Mouse (Mus musculus): ENCODE data around the gene Palm2.

GRCm38 (mm10) chr4:57515356-57515755 is 81.3 kb downstream of the Palm2 start:
- TF ChIP-seq POLR2A (IDR thresholded peaks at IDR 0.05; ENCODE audit: insufficient read length, low read depth) (no peak), MYOG (IDR thresholded peaks at IDR 0.05; ENCODE audit: control insufficient read depth in 1 of 3, insufficient read depth in 1 of 3, insufficient read length in 2 of 3, low read depth in 2 of 3) (no peak), TCF12 (IDR thresholded peaks at IDR 0.05; ENCODE audit: insufficient read depth, poor library complexity, severe bottlenecking) (no peak), MYOD1 (IDR thresholded peaks at IDR 0.05; ENCODE audit: control insufficient read depth in 1 of 3, insufficient read length in 2 of 3, low read depth in 2 of 3) (no peak), USF1 (IDR thresholded peaks at IDR 0.05; ENCODE audit: low read depth) (no peak), CEBPB (IDR thresholded peaks at IDR 0.05; ENCODE audit: insufficient read depth, poor library complexity, severe bottlenecking) (no peak)

Measured in myocyte (in vitro differentiated cells).